Mouse (Mus musculus): ENCODE data around the gene Mmp19.

The Mmp19 gene

DNA sequence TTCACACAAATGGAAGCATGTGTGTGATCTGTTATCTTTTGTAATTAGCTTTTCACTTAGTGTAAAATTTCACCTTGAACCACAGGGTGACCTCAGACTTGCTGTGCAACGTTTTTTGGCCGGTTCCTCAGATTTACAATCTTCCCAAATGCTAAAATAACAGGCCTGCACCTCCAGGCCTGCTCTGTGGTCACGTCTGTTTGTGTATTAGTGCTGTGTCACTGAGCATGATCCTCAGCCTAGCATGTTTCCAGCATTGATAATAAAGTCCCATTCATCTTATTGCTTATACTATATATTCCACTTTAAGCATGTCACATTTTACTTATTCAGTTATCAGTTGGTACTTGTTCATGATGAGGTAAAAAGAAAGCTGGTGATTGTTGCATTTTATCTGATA is 59.6 kb downstream of the Mmp19 start:
- DNase-seq (ENCODE audit: low spot score in 2 of 2): no peak

All from spleen, postnatal 4 days (tissue).